Mouse (Mus musculus): ENCODE measurements around the gene Spata9.

- TF ChIP-seq CTCF (IDR thresholded peaks at IDR 0.05; ENCODE audit: low read depth), result no peak
- TF ChIP-seq EP300 (IDR thresholded peaks at IDR 0.05; ENCODE audit: low read depth), result no peak
These were observed 11.5 kb upstream of the Spata9 start for GRCm38 (mm10) chr13:75955357-75955992.
